Comparison of ENCODE assay signal across 9 mouse cellular contexts in genomic region chr14:27228941-27229371, GRCm38 (mm10).
A peak's percentile ranks its signal among the peaks of the same experiment; 100 is the strongest.
DNase-seq lines count a peak whose midpoint lies in the region; ATAC-seq lines count a peak whose summit lies in the region.
"Had no signal": no experiment of that assay in that cellular context is flagged by ENCODE, and none has a peak within 500 bp of the region (broad histone marks: within the 10 kb centered on the region; RNA-seq: fewer than 3 reads in every experiment).

No protein-coding gene starts in this region.

- 0 out of 2 replicates have a peak overlapping the region, but pooled peaks have one; percentile 84 for H3K27ac ChIP-seq in kidney, embryonic 15.5 days

- H3K36me3 ChIP-seq in kidney, embryonic 15.5 days: no peaks in the 10 kb centered on the region

- WGBS in kidney, embryonic 15.5 days: 66% methylated on average over 5 of the region's 5 CpGs

- no peak overlapping the region for H3K9ac ChIP-seq in kidney, embryonic 15.5 days

- no peaks in the 10 kb centered on the region for H3K9me3 ChIP-seq in kidney, embryonic 15.5 days (replicated peaks)

- no peak for DNase-seq in kidney, adult 8-10 months
- peak; percentile 23 to 85 for DNase-seq in left cerebral cortex, adult 8-10 months (ENCODE audit: low spot score in 2 of 2)
- DNase-seq in telencephalon, adult 2 months (ENCODE audit: low read depth, low spot score): peak; percentile 93
- no peak for DNase-seq in ovary, postnatal 36 days (ENCODE audit: low spot score)
- DNase-seq in gastrocnemius, postnatal 4 days (ENCODE audit: low spot score in 2 of 2): no peak
- DNase-seq: kidney, adult 18-20 months had no signal

- ATAC-seq in kidney, embryonic 15.5 days (replicated peaks; ENCODE audit: low FRiP score): no peak
- peak; percentile 92 for ATAC-seq in frontal cortex, adult (ENCODE audit: low TSS enrichment)

- H3K4me1 ChIP-seq in kidney, embryonic 15.5 days: peaks cover 32% of the 10 kb centered on the region

- no peak overlapping the region for H3K4me3 ChIP-seq in kidney, embryonic 15.5 days (replicated peaks)
- H3K4me3 ChIP-seq: erythroblast, embryonic 14.5 days had no signal

- H3K4me2 ChIP-seq in kidney, embryonic 15.5 days: no peak overlapping the region

- H3K27me3 ChIP-seq in kidney, embryonic 15.5 days: no peaks in the 10 kb centered on the region

Comparison
In these comparisons a context has a peak if more than half of its experiments do, and no peak if none do; other contexts are left out.
1. DNase-seq: peak in left cerebral cortex, adult 8-10 months (2 of 2) and telencephalon, adult 2 months (single experiment); none in kidney, adult 8-10 months (0 of 2), ovary, postnatal 36 days (single experiment) and gastrocnemius, postnatal 4 days (0 of 2).